Mouse (Mus musculus): Measurements from ENCODE around the gene Ccnc.
A peak's percentile ranks its signal among the peaks of the same experiment; 100 is the strongest.

Gene Ccnc

DNA sequence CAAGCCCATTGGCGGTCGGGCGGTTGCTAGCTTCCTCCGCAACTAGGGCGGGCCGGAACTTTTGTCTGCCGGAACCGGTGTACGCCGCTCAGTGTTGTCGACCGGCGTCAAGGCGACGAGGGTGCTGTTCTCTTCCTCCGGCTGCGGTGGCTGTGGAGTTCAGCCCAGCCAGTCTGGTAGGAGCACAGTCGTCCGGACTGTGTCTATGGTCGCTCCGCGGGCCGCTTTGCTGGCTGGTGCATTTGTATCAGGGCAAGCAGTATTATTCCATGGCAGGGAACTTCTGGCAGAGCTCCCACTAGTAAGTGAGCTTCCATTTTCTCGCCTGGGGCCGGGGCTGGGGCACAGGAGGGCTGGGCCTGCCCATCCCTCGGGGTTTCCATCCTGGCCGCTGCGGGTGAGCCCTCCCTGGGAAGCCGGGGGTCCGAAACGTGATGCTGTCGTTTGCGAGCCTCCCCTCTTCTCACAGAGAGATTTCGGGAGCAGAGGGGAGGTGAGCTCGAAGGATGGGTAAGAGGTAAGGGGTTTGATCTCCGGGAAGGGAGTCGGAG is at the start of gene Ccnc:
TSS of gene Ccnc (plus strand) at position 87 of the 551 bp plus-strand sequence.
- DNase-seq (ENCODE audit: low spot score) = peak; percentile 93

DNA sequence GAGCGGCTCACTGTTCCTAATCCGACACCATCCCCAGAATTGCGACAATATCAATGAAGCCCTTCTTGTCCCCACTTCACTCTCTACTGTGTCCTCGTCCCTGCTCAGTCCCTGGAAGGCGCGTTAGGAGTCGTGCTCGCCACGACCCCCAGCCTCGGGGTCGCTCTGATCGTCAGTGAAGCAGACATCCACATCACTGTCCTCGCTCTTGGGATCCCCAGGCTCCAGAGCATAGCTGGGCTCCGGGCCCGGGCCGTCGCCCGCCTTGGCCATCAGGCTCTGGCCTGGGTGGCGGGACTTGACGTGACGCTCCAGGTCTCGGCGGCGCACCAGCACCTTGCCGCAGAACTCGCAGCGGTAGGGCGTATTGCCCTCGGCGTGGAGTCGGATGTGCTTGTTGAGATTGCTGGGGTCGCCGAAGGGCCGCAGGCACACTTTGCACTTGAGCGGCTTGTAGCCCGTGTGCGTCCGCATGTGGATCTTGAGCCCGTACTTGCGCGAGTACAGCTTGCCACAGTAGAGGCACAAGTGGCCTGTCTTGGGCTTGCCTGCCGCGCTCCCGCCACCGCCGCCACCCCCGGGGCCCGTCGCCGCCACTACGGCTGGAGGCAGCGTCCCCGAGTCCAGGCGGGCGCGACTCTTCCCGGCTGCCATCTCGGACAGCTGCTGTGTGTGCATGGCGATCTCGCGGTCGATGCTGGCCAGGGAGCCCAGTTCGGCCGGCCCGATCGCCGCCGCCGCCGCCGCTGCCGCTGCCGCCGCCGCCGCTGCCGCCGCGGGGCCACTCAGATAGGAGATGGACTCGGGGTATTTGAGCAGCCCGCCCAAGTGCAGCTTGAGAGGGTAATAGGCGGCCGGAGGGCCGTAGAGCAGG is 49.2 kb upstream of the Ccnc start:
- DNase-seq (ENCODE audit: low spot score) = no peak

DNA sequence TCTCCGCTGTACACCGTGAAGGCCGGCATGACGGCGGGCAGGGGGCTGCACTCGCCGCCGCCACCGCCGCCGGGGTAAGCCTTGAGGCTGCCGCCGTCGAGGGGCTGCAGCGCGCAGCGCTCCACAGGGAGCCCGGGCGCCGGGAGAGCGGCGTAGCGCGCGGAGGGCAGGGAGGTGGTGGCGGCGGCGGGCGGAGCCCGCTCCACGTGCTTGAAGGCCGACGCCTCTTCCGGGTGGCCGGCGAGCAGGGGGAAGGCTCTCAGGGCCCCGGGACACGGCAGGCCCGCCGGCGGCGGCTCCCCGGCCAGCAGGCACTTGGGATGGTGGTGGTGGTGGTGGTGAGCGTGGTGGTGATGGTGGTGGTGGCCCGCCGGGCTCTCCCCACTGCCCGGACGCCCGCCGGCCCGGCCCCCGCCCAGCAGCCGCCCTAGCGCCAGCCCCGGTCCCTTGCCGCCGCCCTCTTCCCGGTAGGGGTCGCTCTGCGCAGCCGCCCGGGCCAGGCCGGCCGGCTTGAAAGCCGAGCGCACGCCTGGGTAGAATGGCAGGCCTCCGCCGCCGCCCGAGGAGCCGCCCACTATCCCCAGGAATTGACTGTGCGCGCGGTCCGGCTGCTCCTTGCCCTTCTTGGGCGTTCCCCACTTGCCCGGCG is 48.4 kb upstream of the Ccnc start:
- no peak for DNase-seq (ENCODE audit: low spot score)

DNA sequence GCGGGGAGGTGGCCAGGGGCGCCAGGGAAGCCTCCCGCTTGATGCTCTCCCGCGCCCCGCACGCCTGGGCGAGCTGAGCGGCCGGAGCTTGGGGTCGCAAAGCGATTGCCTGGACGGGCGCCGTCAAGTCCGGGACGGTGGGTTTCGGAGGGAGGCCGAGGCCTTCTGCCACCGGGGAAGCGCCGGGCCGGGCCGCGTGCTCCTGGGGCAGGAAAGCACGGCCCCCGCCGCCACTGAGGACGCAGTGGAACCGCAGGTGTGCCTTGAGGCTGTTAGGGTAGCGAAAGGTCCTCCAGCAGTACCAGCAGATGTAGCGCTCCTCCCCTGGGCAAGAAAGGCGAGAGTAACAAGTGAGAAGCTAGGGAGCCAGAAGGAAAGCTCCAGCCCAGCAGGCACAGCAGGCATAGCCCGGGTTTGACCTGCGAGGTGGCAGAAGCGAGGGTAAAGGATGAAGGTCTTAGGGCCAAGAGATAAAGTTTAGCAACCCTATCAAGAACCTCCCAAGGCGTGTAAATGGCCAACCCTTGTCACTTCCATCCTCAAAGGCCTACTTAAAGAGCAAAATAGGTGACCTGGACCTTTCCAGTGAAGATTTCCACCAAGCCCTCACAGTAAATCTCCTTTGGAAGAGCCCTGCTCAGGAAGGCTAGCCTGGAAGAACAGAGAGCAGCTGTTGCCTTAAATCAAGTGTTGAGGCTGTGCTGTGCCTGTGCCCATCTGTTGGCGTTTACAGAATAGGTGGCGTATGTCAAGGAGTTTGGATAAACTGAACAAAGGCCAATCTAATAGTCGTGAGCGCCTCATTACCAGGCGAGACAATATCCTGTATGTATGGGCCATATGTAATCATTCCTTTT is 47.6 kb upstream of the Ccnc start:
- DNase-seq (ENCODE audit: low spot score) = no peak

DNA sequence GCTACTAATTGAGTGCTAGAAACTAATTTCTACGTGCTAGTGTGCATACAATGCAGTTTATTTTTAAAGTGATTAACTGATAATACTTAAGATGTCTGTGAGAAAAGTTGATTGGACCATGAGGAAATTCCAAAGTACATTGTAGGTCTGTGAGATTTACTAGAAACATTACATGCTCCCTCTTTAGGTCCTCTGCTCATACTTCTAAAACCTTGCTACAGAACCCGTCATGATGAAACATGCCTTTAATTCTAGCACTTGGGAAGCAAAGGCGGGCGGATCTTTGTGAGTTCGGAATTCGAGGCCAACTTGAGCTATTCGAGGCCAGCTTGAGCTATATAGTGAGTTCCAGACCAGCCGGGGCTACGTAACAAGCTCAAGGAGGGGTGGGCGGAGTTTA is 46.5 kb upstream of the Ccnc start:
- DNase-seq (ENCODE audit: low spot score) = no peak

DNA sequence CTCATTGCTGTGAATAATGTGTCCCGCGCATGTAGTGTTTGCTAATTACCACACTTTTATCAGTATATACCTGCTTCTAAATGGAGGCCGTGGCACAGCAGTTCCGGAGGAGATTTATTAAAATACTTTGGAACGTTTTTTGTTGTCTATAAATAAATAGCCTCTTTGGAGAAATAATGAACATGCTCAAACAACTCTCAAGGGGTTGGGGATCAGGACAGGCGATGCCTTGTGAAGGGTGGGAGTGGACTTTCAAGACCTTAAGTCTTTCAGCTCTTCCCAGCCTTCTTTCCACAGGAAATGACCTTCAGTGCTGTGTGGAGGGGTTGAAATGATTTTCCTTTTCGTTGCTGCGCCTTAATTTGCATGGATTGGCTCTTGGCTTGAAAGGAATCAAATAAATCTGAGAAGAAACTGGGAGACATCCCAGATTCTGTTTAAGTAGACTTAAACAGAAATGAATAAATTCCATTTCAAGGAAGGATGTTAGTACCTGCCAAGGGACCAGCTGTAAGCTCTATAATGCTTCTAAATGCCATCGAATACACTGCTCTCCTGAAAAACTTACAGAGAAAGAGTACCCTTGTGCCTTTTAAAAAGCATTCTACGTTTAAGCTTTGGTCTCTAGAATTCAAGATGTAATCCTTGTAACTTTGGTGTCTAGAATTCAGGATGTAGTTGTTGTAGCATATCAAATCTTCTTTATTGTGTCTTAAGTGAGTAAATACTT is 44.9 kb upstream of the Ccnc start:
- DNase-seq (ENCODE audit: low spot score) = no peak

DNA sequence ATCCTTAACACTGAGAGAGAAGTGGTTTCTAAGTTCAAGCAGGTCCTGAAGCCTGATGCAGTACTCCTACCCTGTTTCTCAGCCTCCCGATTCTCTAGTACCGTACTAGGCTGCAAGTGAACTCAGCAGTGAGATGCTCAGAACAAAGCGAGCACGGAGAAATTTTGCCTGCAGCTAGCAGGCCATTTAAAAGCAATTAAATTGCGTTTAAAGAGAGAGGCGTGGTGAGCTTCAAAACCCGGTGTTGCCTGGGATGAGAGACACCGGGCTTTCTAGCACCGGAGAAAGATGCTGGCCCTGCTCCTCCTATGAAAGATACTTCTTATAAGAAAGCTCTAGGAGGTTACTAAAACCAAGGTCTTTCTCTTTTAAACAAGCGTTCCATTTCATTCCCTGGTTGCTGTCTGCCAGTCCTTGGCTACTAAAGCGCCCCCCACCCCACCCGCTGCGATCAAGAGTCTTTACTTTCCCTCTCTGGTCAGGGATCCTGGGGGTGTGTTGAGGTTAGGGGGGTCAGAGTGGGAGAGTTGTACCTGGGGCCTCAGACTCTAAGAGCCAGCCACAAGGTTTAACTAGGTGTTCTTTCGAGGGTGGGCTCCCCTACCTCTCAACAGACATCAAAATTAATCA is 43.0 kb upstream of the Ccnc start:
- no peak for DNase-seq (ENCODE audit: low spot score)

DNA sequence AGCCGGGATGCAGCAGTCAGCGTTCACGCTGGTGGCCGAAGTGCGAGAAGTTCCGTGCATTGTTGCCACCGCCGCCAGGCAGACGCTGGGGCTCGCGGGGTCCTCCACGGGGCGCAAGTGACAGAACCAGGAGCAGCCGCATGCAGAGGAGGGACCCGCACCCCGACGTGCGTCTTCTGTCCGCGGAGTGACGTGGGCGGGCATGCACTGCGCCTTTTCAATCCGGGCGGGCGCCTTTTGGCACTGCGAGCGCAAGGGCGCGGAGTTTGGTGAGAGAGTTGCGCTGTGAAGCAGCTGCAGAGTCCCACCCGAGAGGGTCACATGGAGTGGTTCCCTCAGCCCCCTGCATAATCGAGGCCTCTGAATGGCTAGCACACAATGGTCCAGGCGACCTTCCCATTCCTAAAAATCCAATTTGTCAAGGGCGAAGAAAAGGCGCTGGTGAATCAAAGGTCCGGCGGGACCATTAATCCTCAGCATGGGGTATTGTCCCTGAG is 41.9 kb upstream of the Ccnc start, which contains the start of gene Prdm13:
TSS of gene Prdm13 (minus strand) at position 369 of the 497 bp plus-strand sequence.
- no peak for DNase-seq (ENCODE audit: low spot score)

DNA sequence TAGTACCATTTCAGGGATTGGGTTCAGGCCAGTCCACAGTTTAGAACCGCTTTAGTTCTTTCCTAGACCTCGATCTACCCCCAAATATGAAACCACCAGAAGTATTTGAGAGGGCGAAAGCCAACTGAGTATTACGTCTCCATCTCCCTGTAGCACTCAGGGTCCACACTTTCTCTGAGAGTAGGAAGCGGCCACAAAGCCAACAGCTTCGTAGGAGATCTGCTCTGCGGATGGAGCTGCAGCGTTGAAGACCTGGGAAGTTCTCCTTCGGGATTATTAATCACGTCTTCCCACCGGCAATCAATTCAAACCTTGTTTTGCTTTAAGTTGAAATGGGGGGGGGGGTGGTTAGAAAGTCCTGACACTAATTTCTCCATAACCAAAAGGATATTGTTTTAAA is 41.1 kb upstream of the Ccnc start:
- no peak for DNase-seq (ENCODE audit: low spot score)

DNA sequence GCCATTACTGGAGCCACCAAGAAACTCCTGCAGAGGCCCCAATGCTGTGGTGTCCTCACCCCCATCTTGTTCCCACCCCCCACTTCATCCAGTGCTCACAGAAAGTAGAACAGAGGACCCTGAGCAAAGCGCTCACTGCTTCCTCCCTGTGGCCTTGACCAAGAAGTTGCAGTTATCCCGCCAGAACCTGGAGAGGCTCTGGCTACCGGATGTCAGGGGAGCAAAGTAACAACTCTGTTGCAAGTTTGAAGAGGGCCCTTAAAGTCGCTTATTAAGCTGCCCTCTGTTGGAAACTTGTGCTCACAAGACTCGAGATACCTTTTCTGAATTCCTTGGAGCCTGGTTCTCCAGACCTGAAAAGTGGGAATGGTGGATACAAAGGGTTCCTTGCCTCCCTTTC is 40.6 kb upstream of the Ccnc start:
- DNase-seq (ENCODE audit: low spot score) = no peak

DNA sequence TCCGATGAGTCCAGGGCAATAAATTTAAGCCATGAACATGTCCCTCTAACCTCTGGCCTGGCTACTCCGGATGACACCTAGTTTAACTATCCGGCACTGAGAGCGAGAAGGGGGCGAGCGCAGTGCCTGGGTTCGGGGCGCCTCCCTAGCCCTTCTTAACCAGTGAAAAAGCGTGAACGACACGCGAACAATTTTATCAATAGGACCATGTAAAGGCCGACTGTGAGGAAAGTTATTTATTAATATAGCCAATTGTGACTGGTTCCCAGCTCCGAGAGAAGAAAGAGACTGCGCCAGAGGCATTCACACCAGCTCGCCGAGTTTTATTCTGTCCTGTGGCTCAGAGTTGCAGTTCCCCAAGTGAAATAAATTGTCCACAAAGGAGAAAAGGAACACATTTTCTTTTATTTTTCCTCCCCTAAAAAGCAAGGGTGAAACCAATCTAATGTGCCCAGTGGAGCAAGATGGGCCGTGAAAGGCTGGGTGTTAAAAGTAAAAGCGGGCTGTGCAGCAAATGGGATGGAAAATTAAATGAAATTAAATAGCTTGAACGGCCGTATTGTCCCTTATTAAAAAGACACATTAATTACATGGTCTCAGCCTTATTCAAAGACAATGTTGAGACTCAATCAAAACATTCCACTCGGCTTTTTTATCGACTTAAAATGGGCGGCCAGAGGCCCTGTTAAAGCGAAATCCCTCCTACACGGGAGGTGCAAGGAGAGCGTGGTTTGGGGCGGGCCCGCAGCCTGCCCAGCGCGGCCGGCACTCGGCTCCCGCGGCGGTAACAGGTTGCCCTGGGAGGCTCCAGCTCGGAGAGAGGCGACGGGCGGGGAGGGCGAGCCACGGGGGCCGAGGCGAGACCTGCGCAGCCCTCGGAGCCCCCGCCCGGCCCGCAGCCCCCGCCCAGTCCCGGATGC is 39.5 kb upstream of the Ccnc start:
- no peak for DNase-seq (ENCODE audit: low spot score)

DNA sequence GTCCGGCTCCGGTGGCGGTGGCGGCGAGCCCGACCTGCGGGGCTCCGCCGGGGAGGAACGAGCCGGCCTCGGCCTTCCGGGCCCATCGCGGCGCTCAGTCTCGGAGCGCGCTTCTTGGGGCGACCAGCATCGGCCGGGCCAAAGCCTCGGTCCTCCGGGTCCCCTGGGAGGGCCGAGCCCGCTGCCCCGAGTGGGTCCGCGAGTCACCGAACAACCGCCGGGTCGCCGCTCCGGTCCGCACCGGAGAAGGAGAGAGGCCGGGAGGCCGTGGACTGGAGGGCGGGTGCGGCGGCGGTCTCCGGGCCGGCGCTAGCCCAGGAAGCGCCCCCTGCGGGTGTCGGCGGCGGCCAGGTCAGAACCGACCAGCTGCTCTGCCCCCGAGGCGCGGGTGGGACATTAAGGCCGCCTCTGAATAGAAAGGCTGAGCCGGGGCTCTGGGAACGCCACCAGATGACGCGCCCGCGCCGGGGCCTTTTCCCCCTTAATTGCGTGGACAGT is 38.7 kb upstream of the Ccnc start:
- no peak for DNase-seq (ENCODE audit: low spot score)

DNA sequence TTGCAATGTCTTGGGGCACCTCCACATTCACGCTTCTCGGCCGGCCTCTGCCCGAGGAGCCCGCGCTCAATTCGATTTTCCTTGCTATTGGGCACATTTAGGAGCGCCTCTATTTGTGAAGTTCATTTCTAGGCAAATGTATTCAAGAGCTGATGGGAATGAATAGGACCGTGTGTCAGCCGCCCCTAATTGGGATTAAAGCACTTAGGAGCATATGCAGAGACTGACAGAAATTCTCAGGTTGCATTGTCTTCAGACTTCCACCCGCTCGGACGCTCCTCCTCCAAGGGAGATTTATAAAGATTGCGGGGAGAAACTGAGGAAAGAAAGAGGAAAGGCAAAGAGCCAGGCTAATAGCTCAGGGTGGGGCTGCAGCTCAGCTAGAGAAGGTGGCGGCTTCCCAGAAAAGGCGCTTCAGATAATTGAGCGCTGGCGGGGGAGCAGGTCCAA is 38.0 kb upstream of the Ccnc start:
- DNase-seq (ENCODE audit: low spot score) = no peak

DNA sequence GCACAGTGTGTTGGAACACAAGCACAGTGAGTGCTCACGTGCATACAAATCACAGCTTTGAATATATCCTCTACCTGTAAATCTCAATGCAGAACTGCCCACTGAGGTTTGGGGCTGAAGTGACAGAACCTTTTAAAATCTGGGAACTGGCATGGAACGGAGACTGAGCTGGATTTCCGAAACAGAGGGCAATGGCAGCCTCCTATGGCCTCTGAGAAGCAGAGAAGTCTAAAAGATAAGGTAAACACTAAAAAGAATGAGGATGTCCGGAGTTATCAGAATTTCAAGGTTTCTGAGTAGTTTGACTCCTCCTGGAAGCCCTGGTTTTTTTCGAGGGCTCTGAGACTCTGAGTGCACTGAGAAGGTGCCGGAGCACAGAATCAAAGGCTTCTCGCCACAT is 37.3 kb upstream of the Ccnc start:
- DNase-seq (ENCODE audit: low spot score) = no peak

DNA sequence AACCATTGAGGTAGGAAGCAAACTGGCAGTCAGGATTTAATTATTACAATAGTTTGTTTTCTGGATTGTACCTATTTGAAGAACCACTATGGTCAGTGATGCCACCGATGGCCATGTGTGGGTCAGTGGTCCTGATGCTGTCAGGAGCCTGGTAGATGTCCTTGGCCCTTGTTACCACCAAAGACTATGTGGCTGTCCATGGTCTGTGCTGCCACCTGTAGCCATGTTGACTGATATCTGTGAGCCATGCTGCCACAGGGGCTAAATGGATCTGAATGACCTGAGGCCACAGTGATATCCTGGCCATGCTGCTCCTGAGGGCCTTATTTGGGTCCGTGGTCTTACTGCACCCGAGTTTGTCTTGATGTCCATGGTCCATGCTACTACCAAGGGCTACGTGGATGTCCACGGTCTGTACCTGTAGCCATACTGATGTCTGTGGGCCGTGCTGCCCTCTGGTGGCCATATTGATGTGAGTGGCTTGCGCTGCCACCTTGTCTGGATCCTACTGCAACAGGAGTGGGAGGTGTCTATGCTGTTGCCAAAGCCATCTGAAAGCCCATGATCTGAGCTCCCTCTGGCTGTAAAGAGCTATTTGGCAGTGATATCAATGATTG is 31.8 kb upstream of the Ccnc start:
- peak; percentile 18 for DNase-seq (ENCODE audit: low spot score)

DNA sequence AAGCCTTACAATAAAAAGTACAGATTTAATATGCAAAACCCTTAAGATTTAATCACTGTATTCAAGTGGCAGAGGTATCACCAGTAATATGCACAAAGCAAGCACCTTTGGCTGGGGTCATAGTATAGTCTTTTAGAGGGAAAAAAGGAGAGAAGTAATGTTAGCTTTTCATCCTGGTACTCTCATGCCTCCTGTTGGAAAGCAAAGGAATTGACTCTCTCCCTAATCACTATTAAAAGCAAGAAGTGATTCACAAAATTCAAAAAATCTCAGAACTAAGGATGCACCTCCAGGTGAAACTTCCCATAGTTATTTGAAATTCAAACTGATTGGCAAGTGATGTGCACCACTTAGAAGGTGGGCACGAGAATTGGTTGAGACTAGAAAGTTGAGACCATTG is 22.5 kb upstream of the Ccnc start:
- DNase-seq (ENCODE audit: low spot score) = no peak

DNA sequence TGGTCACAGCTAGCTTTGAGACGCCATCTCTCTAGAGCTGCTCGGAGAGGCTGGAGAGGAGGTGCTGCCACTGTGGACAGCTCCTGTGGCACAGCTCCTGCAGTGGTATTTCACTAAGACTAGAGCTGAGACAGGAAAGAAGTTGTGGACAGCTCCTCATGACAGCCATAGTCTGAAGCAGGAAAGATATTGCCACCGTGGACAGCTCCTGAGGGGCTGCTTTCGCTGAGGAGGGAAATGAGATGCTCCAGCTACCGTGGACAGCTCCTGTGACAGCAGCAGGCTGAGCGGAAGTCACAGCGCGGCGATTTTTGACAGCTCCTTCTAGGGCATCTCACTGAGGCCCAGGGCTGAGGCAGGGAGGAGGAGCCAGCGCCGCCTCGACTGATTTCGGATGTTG is 15.4 kb upstream of the Ccnc start:
- peak; percentile 54 for DNase-seq (ENCODE audit: low spot score)

DNA sequence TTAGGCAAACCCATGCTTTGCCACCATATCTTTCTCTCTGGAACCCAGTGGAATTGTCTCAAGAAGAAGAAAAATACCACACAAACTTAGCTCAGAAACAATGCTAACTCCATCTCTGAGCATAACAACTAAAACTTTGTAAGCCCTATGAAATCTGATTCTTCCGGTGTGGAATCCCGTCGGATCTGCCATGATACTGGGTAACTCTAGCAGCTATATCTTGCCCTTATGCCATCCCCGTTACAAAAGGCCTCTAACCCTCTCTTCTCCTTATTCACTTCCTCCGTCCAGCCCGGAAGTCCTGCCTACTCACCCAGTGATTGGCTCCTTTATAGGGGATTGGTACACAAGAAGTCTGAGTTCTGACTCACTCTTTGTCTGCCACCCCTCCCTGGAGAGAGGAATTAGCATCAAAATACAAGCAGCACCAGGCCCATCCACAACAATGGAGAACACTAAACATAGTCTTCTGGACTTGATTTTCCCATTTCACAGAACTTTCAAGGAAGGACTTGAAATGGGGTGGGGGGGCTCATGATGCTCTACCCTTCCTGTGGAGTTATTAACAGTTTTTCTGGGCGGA is 4.7 kb upstream of the Ccnc start:
- DNase-seq (ENCODE audit: low spot score) = no peak

All from lung, postnatal 25 days (tissue).